ENCODE assay signal across 8 mouse cellular contexts in the genomic region with DNA sequence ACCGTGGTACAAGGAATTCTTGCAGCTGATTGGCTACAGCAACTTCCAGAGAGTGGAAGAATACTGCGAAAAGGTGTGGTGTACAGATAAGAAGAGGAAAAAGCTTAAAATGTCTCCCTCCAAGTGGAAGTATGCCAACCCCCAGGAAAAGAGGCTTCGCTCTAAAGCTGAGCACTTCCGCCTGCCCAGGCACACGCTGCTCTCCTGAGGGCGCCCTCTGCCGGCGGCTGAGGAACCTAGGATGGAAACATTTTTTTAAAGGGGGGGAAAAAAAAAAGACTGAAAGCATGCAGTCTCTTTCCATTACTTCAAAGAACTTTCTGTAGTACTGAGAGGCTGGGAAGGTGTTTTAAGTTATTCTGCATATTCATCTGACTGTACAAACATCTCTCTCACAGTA.
DNase-seq lines count a peak whose midpoint lies in the region; ATAC-seq and TF ChIP-seq lines count a peak whose summit lies in the region.

No protein-coding gene starts in this region.

- H3K9ac ChIP-seq in forebrain, embryonic 15.5 days (replicated peaks) = no peak overlapping the region
- no peak overlapping the region for H3K9ac ChIP-seq in liver, embryonic 12.5 days
- no peak overlapping the region for H3K9ac ChIP-seq in stomach, postnatal 0 days (ENCODE audit: low read length)

- no peaks in the 10 kb centered on the region for H3K36me3 ChIP-seq in forebrain, embryonic 10.5 days (replicated peaks)
- H3K36me3 ChIP-seq in forebrain, embryonic 15.5 days = no peaks in the 10 kb centered on the region
- H3K36me3 ChIP-seq in liver, embryonic 12.5 days = no peaks in the 10 kb centered on the region
- H3K36me3 ChIP-seq in stomach, postnatal 0 days (ENCODE audit: control insufficient read depth, insufficient read depth, low read length) = no peaks in the 10 kb centered on the region

- H3K4me1 ChIP-seq in forebrain, embryonic 10.5 days = no peaks in the 10 kb centered on the region
- H3K4me1 ChIP-seq in forebrain, embryonic 15.5 days = no peaks in the 10 kb centered on the region
- H3K4me1 ChIP-seq in liver, embryonic 12.5 days = no peaks in the 10 kb centered on the region
- no peaks in the 10 kb centered on the region for H3K4me1 ChIP-seq in stomach, postnatal 0 days (replicated peaks; ENCODE audit: control insufficient read depth, insufficient read depth)

- no peak overlapping the region for H3K4me3 ChIP-seq in forebrain, embryonic 10.5 days
- H3K4me3 ChIP-seq in forebrain, embryonic 15.5 days = no peak overlapping the region
- no peak overlapping the region for H3K4me3 ChIP-seq in liver, embryonic 12.5 days
- H3K4me3 ChIP-seq in stomach, postnatal 0 days (ENCODE audit: low read depth, low read length) = no peak overlapping the region

- peak; percentile 20 for DNase-seq in forebrain, embryonic 10.5 days (ENCODE audit: extremely low spot score, low spot score)
- DNase-seq in liver = peak; percentile 20
- peak; percentile 35 for DNase-seq in adipocyte (ENCODE audit: low spot score)
- DNase-seq in induced T-regulatory cell, adult 2 months (ENCODE audit: low read depth) = peak; percentile 3
- peak; percentile 55 for DNase-seq in stomach, postnatal 0 days (ENCODE audit: low spot score)
- no peak for DNase-seq in gastrocnemius, adult 18-20 months (ENCODE audit: low spot score)

- 42% methylated on average over 8 of the region's 8 CpGs for WGBS in forebrain, embryonic 10.5 days
- WGBS in forebrain, embryonic 15.5 days = 43% methylated on average over 8 of the region's 8 CpGs
- 32% methylated on average over 8 of the region's 8 CpGs for WGBS in liver, embryonic 12.5 days (ENCODE audit: insufficient replicate concordance)
- WGBS in stomach, postnatal 0 days = 44% methylated on average over 8 of the region's 8 CpGs

- peak; percentile 70 for TF ChIP-seq CTCF in stomach, postnatal 0 days (IDR thresholded peaks at IDR 0.05; ENCODE audit: low read depth)

- no peaks in the 10 kb centered on the region for H3K27me3 ChIP-seq in forebrain, embryonic 10.5 days (ENCODE audit: poor library complexity, severe bottlenecking)
- no peaks in the 10 kb centered on the region for H3K27me3 ChIP-seq in forebrain, embryonic 15.5 days
- H3K27me3 ChIP-seq in liver, embryonic 12.5 days (replicated peaks) = no peaks in the 10 kb centered on the region
- H3K27me3 ChIP-seq in stomach, postnatal 0 days (ENCODE audit: control insufficient read depth, insufficient read depth, low read length) = no peaks in the 10 kb centered on the region

- no peaks in the 10 kb centered on the region for H3K9me3 ChIP-seq in forebrain, embryonic 10.5 days
- no peaks in the 10 kb centered on the region for H3K9me3 ChIP-seq in forebrain, embryonic 15.5 days
- no peaks in the 10 kb centered on the region for H3K9me3 ChIP-seq in liver, embryonic 12.5 days (replicated peaks)
- H3K9me3 ChIP-seq in stomach, postnatal 0 days (ENCODE audit: control insufficient read depth, low read length) = no peaks in the 10 kb centered on the region

- H3K27ac ChIP-seq in forebrain, embryonic 10.5 days = no peak overlapping the region
- H3K27ac ChIP-seq in forebrain, embryonic 15.5 days (replicated peaks) = no peak overlapping the region
- H3K27ac ChIP-seq in liver, embryonic 12.5 days = no peak overlapping the region
- no peak overlapping the region for H3K27ac ChIP-seq in stomach, postnatal 0 days (replicated peaks)

- no peak for TF ChIP-seq EP300 in stomach, postnatal 0 days (optimal IDR thresholded peaks at IDR 0.05)

- no peak overlapping the region for H3K4me2 ChIP-seq in forebrain, embryonic 15.5 days (replicated peaks)
- no peak overlapping the region for H3K4me2 ChIP-seq in liver, embryonic 12.5 days
- no peak overlapping the region for H3K4me2 ChIP-seq in stomach, postnatal 0 days (replicated peaks; ENCODE audit: low read depth)

- ATAC-seq in forebrain, embryonic 15.5 days (replicated peaks) = no peak
- ATAC-seq in liver, embryonic 12.5 days = no peak
- ATAC-seq in stomach, postnatal 0 days (ENCODE audit: low FRiP score, low TSS enrichment) = no peak
